Mouse (Mus musculus) testis, postnatal 14 days (tissue): ENCODE results near the gene Gigyf1.
A peak's percentile ranks its signal among the peaks of the same experiment; 100 is the strongest.

Experiments
- DNase-seq: peaks from one replicate; pipeline ENCODE4 v3.0.0; 2021; ENCODE audit warnings: low spot score

The Gigyf1 gene

GRCm38 (mm10) chr5:137533117-137533827 lies 14.9 kb downstream of the Gigyf1 start, which contains the start of the genes Epo and Gnb2:
Epo (minus strand) TSS chr5:137533242.
Gnb2 (minus strand) TSS chr5:137533510.
- DNase-seq, result peak; percentile 97

- DNase-seq, result no peak
These were observed 16.4 kb downstream of the Gigyf1 start for GRCm38 (mm10) chr5:137534762-137535161.

DNA sequence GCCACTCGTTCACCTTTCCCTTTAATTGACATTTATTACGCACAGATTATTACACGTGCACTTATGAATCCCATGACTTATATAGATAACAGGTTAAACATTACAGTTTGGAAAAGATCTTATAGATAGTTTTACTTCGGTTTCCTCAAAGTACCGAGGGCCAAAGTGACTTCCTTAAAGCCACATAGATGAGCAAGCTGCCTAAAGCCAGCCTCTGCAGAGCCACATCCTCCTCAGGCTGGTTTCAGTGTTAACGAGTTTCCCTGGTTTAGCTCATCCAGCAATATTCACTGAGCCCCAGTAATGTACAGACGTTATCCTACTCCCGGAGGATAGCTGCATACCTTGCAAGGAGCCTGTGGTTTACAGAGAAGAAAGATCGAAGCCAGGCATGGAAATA lies 17.0 kb downstream of the Gigyf1 start:
- DNase-seq, result no peak

DNA sequence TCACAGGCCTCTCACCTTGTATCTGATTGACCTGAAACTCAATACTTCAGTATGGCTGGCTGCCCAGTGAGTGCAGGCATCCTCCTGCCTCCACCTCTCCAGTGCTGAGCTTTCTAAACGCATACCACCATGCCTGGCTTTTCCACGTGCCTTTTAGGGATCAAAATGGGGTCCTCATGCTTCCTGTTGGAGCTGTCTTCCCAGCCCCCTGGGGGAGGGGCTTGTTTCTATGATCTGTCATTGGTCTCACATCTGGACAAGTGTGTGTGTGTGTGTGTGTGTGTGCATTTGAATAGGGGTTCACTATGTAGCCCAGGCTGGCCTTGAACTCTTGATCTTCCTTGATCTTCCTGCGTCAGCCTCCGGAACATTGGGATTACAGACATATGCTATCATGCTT lies 19.1 kb downstream of the Gigyf1 start:
- DNase-seq, result no peak

- DNase-seq, result no peak
These were observed 21.0 kb downstream of the Gigyf1 start for GRCm38 (mm10) chr5:137539291-137539801.

- no peak for DNase-seq
These were observed 22.6 kb downstream of the Gigyf1 start for GRCm38 (mm10) chr5:137540991-137541390.

GRCm38 (mm10) chr5:137541768-137542540 lies 23.6 kb downstream of the Gigyf1 start:
- no peak for DNase-seq

GRCm38 (mm10) chr5:137544926-137545325 lies 26.6 kb downstream of the Gigyf1 start:
- DNase-seq, result no peak

DNA sequence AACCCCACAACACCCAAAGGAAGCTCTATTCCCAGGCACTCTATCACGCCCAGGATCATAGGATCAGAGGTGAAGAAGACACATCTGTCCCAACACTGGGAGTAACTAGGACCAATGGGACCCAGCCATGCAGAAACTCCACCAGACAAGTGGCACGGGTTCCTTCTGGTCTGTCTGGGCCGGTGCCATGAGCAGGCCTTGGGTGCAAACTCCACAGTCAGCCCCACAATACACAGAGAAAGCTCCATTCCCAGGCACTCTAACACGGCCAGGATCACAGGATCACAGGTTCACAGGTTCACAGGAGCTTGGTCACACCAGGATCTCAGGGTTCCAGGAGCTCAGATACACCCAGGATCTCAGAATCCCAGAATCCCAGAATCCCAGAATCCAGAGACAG lies 27.2 kb downstream of the Gigyf1 start:
- DNase-seq, result no peak

- DNase-seq, result no peak
These were observed 31.5 kb downstream of the Gigyf1 start for GRCm38 (mm10) chr5:137549840-137550239.

DNA sequence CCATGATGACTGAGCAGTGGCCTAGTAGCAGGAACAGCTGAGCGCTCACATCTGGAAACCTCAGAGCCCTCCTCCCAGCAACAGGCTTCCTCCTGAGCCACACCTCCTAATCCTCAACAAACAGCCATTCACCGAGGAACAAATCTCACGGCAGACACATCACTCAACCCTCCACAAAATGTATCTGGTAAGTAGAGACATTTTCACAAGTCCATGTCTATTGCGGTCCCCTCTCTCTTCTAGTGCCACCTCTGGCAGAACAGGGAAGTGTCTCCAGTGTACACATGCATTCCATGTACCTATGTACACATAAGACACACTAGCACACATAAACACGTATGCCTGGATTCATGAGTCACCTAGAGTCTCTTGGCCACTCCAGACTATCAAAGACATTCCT lies 32.8 kb downstream of the Gigyf1 start:
- DNase-seq, result no peak

- no peak for DNase-seq
These were observed 34.7 kb downstream of the Gigyf1 start for GRCm38 (mm10) chr5:137553000-137553399.

DNA sequence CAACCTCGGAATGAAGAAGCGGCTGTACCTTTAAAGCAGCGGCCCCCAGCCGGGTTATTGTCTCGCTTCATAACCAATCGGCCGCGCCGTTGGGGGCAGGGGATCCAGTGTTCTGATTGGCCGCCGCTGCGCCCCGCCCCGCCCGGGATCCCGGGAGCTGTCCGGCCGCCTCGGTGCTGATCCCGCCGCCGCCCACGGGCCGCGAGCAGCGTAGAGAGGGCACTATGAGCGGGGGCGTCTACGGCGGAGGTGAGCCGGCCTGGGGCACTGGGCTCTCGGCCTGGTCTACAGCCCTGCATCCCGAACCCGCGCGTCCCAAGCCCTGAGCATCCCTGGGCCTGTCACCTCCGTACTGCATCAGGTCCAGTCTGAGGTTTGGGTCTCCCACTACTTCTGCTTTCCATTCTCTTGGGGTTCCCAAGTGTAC lies 35.1 kb downstream of the Gigyf1 start, which contains the start of gene Actl6b:
Gene Actl6b (plus strand): TSS at position 107 of the 427 bp plus-strand sequence.
- peak; percentile 80 for DNase-seq

- DNase-seq, result no peak
These were observed 35.5 kb downstream of the Gigyf1 start for GRCm38 (mm10) chr5:137553898-137554297.

- no peak for DNase-seq
These were observed 43.2 kb downstream of the Gigyf1 start for GRCm38 (mm10) chr5:137561556-137561955.

DNA sequence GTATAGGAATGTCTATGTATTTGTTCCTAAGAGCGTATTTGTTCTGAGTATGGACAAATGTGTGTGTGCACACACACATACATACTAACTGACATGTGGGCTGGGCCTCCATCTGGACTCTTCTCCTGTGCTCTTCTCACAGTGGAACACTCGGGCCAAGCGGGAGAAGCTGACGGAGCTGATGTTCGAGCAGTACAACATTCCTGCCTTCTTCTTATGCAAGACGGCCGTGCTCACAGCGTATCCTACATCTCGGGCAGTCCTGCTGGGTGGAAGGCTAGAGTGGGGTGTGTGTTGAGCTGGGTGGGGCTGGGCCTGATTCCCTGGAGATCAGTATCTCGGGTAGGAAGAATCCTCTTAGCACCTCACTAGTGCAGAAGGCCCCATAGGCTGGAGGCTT lies 44.6 kb downstream of the Gigyf1 start:
- no peak for DNase-seq

DNA sequence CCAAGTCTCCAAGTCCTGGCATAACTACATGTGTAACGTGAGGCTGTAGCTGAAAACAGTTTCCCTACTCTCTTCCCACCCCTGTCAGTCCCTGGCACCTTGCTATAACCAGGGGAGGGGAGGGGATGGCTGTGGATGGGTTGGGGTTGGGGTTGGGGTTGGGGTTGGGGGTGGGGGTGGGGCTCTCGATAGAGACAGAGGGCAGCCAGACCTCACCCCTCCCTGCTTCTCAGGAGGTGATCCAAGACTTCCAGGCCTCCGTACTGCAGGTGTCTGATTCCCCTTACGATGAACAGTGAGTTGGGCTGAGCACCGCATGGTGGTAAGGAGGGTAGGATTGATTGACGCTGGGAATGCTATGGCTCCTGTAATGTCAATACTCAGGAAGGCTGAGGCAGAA lies 47.4 kb downstream of the Gigyf1 start:
- no peak for DNase-seq

DNA sequence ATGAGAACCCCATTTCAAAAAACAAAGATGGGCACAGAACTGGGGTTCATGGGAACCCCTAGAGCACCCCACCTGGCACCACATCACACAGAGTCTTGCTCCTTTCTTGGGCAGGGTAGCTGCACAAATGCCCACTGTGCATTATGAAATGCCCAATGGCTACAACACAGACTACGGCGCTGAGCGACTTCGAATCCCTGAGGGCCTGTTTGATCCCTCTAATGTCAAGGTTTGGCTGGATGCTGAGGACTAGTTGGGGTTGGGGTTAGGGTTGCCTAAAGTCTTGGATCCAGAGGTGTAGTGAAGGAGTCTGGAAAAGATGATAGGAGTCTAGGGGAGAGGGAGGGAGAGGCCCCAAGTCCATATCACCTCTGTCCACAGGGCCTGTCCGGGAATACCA lies 48.1 kb downstream of the Gigyf1 start:
- no peak for DNase-seq

DNA sequence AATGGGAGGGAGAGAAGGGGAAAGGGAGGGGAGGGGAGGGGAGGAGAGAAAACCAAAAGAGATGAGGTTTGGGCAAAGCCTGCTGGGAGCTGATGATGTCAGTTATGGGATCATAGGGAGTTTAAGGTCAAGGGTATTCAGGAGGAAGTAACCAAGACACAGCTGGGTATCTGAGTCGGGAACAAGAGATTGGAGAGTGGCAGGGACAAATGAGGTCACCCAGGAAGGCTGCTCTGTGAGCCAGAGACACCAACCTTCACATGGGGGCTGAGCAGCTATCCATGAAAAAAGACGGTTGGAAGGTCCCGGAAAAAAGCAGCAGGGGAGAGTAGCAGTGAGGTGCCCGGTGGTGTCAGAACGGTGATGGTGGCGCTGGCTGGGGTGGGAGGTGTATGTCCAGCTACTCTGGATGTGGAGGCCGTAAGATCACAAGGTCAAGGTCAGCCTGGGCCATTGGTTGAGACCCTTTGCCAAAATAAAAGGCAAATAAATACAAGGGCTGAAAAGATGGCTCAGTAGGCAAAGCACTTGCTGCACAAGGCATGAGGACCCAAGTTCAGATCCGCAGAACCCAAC lies 50.0 kb downstream of the Gigyf1 start:
- DNase-seq, result no peak

- DNase-seq, result no peak
These were observed 50.7 kb downstream of the Gigyf1 start for GRCm38 (mm10) chr5:137569031-137569430.

DNA sequence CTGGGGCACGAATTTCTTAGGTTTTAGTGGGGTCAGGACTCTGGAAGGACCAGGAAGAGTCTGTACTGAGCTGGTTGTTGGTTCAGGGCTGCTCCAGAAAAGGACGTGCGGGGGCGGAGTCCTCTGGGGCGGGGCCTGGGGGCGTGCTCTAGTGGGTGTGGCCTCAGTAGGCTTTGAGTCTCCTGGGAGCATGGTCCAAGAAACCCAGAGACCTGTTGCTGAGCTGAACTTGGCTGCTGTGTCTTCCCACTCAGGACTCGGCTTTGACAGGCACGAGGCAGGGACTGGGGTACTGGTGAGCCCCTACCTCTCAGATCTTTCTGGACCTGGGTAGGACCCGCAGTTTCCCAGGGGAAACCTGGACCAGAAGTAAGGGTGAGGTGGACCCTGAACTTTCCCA lies 51.3 kb downstream of the Gigyf1 start, which contains the start of gene Tfr2:
Gene Tfr2 (plus strand): TSS at position 176 of the 400 bp plus-strand sequence.
- peak; percentile 71 for DNase-seq

DNA sequence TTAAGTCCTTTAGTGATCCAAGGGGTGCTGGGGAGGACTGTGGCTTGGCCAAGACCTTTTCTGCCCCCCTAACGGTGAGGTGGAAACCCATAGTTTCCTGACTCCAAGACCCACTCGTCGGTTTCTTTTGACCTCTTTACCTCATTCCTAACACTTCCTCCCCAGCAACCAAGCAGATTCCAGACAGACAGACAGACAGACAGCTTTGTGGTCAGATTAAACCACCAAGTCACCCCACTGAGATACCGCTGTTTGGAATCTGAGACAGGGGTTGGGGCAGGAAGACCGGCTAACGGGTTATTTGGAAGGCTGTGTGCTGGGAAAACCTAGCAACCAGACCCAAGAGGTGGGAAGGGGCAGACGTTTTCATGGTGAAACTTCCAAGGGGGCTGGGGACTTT lies 51.8 kb downstream of the Gigyf1 start:
- no peak for DNase-seq
